Mouse (Mus musculus): Measurements from ENCODE around the gene Bnc2.

GRCm38 (mm10) chr4:84545204-84545871 lies 129.7 kb downstream of the Bnc2 start:
- TF ChIP-seq CTCF (conservative IDR thresholded peaks at IDR 0.05; ENCODE audit: insufficient read depth, insufficient read length, low read depth, low read length) (no peak), POLR2A (IDR thresholded peaks at IDR 0.05; ENCODE audit: low read depth, low read length) (peak; percentile 46)
